Mouse (Mus musculus): ENCODE measurements around the gene Sfta2. TPM values are rescaled to one million over a fixed set of nuclear protein-coding genes. Genes with fewer than 3 reads are reported as not detected.

Gene Sfta2
- polyA plus RNA-seq (2017; shearing (Covaris generic)) = not detected

GRCm38 (mm10) chr17:35601249-35601648 is at the start of gene Sfta2:
Sfta2 (plus strand) TSS chr17:35601549.
- ATAC-seq = no peak

- no peak for ATAC-seq
Measured at GRCm38 (mm10) chr17:35551881-35552414, 49.4 kb upstream of the Sfta2 start, which contains the start of gene Cdsn. Cdsn (plus strand) TSS chr17:35552128.

GRCm38 (mm10) chr17:35554321-35554720 is 47.0 kb upstream of the Sfta2 start:
- ATAC-seq = no peak

- ATAC-seq = no peak
Measured at GRCm38 (mm10) chr17:35554761-35555397, 46.5 kb upstream of the Sfta2 start.

- no peak for ATAC-seq
Measured at GRCm38 (mm10) chr17:35556186-35556765, 45.1 kb upstream of the Sfta2 start.

GRCm38 (mm10) chr17:35556812-35557211 is 44.5 kb upstream of the Sfta2 start:
- no peak for ATAC-seq

DNA sequence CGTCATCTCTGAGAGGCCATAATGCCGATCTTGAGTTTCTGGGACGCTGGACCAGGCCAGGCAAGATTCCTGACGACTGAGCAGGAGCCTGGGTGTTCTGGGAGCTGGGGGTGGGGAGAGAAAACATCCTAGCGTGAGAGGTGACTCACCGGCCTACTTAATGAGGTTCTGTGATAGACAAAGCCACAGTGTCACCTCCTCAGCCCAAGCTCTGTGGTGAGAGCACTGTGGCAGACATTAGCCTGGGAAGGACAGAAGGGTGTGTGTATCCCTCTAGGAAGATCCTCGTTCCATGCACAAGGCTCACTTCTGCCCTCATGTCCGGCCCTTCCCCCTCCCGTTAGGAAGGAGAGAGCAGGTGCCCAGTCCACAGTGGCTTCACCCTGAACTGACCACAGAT is 44.0 kb upstream of the Sfta2 start:
- no peak for ATAC-seq

DNA sequence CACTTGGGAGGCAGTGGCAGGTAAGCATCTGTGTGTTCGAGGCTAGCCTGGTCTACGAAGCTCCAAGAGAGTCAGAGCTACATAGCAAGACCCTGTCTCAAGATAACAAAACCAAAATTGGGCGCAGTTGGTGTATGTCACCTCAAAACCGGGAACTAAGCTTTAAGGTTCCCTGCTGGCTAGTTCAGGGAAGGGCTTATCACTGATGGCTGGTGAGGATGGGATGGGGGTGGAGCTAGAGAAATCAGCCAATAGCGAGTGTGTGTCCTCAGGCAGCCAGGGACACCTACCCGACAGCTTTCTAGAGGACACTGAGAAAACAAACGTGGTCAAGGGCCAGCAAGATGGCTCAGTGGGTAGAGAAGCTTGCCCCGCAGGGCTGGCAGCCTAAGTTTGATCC is 43.1 kb upstream of the Sfta2 start:
- no peak for ATAC-seq

- no peak for ATAC-seq
Measured at GRCm38 (mm10) chr17:35567150-35567549, 34.2 kb upstream of the Sfta2 start, which contains the start of gene 2300002M23Rik. 2300002M23Rik (plus strand) TSS chr17:35567450.

GRCm38 (mm10) chr17:35567767-35568166 is 33.6 kb upstream of the Sfta2 start:
- no peak for ATAC-seq

DNA sequence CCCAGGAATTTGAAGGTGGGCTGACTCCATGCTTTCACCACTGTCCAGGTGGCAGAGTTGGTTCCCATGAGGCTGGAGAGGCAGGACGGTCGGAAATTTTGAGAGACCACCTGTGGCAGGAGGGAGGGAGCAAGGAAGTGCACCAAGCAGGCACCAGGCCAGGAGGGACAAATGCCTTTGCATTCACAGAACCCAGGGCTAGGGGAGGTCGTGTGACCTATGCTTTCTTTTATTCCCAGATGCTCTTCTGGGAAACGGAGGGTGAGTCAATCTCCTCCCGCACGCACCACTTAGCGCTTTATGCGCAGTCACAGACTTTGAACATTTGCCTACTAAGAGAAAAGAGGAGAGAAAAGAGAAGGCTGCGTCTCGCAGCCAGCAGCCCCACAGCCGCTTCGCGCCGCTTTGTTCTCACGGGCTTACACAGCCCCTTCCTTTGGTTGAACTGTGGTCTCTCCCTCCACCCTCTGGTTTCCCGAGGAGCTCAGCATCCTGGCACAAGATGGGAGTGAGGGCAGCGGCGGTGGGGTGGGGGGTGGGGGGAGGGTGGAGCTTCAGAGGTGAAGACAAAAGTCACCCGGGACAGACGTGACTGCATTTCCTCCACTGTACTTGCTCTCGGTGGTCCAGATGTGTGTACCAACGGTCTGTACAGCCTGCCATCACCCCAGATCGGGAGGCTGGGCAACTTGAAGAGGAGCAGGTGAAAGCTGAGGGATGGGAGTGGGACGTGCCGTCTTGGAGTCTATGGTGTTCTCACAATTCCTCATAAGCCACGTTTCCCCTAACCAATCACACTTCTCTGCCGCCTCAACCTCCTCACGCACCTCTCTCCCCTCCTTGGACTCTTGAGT is 32.0 kb upstream of the Sfta2 start:
- ATAC-seq = no peak

DNA sequence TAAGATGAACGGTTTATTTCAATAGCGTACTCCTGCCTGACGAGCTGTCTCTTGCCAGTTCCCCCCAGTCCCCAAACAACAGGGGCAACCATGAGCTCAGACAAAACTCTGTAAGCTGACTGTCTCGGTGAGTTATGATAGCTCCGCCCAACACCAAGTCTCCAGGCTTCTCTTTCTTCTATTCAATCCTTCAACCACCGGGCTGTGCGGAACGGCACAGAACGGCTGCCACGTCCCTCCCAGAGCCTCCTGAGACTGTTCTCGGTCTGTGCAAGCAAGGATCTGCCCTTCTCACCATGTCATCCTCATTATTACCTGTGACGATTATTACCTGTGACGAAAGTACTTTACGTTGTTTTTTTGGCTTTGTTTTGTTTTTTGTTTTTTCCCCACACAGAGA is 30.5 kb upstream of the Sfta2 start:
- no peak for ATAC-seq

DNA sequence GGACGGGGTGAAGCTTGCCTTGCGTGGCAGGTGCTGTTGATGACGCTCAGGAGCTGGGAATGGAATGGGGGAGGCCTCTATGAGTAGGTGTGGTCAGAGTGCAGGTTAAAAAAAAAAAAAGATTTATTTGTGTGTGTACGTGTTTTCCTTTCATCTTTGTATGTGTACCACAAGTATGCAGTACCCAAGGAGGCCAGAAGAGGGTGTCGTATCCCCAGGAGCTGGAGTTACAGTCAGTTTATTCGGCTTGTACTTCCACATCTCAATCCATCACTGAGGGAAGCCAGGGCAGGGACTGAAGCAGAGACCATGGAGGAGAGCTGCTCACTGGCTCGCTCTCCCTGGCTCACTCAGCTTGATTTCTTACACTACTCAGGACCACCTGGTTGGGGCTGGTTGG is 29.9 kb upstream of the Sfta2 start:
- ATAC-seq = no peak

DNA sequence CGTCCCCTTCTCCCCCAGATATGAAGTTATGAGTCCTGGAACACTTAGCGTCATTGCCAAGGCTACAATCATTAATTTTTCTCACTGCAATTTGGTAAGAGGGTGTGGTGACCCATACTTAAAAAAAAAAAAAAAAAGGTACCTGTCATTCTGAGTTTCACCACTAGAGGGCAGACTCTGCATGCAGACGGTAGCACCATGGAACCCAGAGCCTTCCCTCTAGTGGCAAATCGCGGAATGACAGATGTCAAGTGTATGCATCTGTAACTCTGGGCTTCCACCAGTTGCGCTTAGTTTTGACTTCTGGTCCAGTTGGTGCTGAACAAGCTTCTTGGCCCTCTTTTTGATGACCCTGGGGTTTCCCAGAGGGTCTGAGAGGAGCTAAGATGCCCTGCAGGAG is 23.1 kb upstream of the Sfta2 start:
- peak; percentile 57 for ATAC-seq

GRCm38 (mm10) chr17:35582900-35583299 is 18.4 kb upstream of the Sfta2 start:
- no peak for ATAC-seq

GRCm38 (mm10) chr17:35584330-35584937 is 16.9 kb upstream of the Sfta2 start:
- ATAC-seq = no peak

GRCm38 (mm10) chr17:35587291-35587690 is 14.1 kb upstream of the Sfta2 start:
- ATAC-seq = no peak

DNA sequence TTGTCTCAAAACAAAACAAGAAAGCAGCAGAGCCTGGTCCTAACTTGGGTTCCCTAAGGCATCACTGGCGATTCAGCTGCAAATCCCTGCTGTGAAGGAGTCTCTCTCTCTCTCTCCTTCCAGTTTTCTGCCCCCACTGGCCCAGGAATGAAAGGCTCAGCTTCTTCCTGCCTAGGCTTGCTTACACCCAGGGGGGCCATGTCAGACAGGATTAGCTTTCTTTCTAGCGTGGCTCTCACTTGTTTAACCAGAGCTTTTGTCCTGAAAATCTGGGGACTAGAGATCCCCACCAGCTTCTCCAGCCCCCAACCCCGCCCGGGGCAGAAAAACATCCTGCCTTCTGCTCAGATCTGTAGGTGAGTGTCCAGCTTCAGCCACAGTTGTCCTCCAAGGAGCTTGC is 13.0 kb upstream of the Sfta2 start:
- ATAC-seq = no peak

DNA sequence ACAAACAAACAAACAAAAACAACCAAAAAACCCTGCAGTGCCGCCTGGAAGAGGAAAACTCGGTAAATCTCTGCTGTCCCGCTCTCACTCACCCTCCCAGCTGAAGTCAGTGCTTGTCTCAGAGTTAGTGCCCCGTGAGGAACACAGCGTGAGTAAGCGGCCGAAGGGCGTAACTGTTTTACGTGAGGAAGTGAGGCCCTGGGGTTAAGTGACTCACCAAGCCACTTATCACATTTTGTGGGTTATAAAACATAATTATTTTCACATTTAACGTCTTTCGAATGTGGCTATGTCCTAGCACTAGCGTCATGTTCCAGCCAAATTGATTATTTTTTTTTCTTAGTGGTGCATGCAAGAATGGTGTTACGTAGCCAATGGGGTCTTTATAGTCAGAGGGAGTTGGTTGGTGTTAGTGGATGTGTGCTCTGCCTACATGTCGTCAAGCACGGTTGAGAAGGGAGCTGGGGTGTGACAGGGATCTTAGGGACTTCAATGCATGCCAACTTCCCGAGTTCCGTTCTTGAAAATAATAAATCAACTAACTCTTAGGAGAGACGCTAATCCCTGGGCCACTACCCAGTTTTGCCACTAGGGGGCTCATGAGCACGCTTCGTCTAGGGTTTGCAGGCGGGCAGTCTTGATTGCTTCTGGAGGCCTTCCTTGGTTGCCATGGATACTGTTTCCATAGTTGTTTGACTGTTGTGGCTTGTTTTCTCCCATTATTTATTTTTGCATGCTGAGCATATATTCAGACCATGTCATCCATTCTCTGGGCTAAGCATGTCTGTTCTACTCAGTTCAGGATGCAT is 10.7 kb upstream of the Sfta2 start:
- ATAC-seq = peak; percentile 61

GRCm38 (mm10) chr17:35591219-35591578 is 10.2 kb upstream of the Sfta2 start:
- no peak for ATAC-seq

GRCm38 (mm10) chr17:35591731-35592130 is 9.6 kb upstream of the Sfta2 start:
- no peak for ATAC-seq

GRCm38 (mm10) chr17:35592131-35592530 is 9.2 kb upstream of the Sfta2 start:
- ATAC-seq = no peak
